Mouse (Mus musculus) E14TG2a.4 (cell line): ENCODE data around the gene Arhgef26.

Source experiments
- CTCF ChIP-seq: conservative IDR thresholded peaks from 2 replicates; pipeline ENCODE4 v1.5.1; 2014; ENCODE audit warnings: low read length
- NANOG ChIP-seq: IDR thresholded peaks from 2 replicates; pipeline ENCODE4 v1.6.1; 2014; ENCODE audit warnings: borderline replicate concordance, low read length, mixed read lengths
- POU5F1 ChIP-seq: IDR thresholded peaks from 2 replicates; pipeline ENCODE4 v1.6.1; 2014; ENCODE audit warnings: low read length, borderline replicate concordance

DNA sequence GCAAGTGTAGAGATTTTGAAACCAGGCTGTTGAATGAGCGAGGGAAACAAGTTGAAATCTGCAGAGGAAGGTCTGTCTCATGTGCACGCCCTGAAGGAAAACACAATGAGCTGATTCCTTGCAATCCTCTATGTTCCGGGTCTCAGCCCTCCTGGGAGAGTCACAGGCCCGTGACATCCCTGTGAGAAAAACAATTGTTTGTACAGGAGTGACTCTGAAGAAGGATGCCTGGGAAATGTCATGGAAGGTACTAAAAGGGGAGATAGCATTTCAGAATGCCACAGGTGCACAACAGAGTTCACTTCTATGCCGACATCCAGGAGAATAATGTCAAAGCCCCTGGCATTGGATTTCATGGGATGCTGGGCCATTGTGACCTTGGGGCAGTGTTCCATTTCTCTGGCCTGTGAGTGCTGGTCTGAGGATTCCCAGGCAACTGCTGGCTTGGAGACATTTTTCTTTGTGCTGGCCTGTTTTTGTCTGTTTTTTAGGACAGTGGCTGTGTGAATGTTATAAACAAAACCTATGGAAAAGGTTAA, 102.4 kb downstream of the Arhgef26 start:
- TF ChIP-seq CTCF: no peak
- TF ChIP-seq POU5F1: no peak
- TF ChIP-seq NANOG: no peak
